Mouse (Mus musculus) G1E (cell line): ENCODE data around the gene Cop1. TPM values are rescaled to one million over a fixed set of nuclear protein-coding genes. Genes with fewer than 3 reads are reported as not detected.

Experiments used
- ATAC-seq: 2 replicates; pipeline ENCODE4 v1.8.0; 2016; ENCODE audit warnings: mild to moderate bottlenecking; ENCODE audit not compliant: insufficient number of reproducible peaks, poor library complexity, low FRiP score, severe bottlenecking; ENCODE audit errors: extremely low read depth
- DNase-seq: peaks from one replicate; pipeline ENCODE4 v3.0.0; 2012; ENCODE audit warnings: low spot score
- H3K27me3 ChIP-seq: 2 replicates; pipeline ENCODE4 v1.6.1; 2012; ENCODE audit warnings: mild to moderate bottlenecking, low read length, inconsistent platforms; ENCODE audit not compliant: insufficient read depth
- H3K36me3 ChIP-seq: replicated peaks from 2 replicates; pipeline ENCODE3; 2012; ENCODE audit warnings: mild to moderate bottlenecking, inconsistent platforms
- H3K4me1 ChIP-seq: 2 replicates; pipeline ENCODE4 v1.6.1; 2012; ENCODE audit warnings: low read depth, low read length, inconsistent platforms, mixed read lengths; ENCODE audit not compliant: insufficient read depth
- H3K4me3 ChIP-seq: 2 replicates; pipeline ENCODE4 v1.5.1; 2012; ENCODE audit warnings: low read depth, mild to moderate bottlenecking, inconsistent platforms, low read length, moderate library complexity, mixed read lengths
- H3K9me3 ChIP-seq: replicated peaks from 2 replicates; pipeline ENCODE4 v1.6.1; 2012; ENCODE audit warnings: inconsistent platforms
- CTCF ChIP-seq: IDR thresholded peaks from 2 replicates; pipeline ENCODE4 v1.5.1; 2012; ENCODE audit warnings: low read depth, low read length, inconsistent platforms, mixed read lengths
- GATA1 ChIP-seq: IDR thresholded peaks from 2 replicates; pipeline ENCODE4 v1.6.1; 2012; ENCODE audit warnings: borderline replicate concordance, low read length, inconsistent platforms, mixed read lengths
- GATA2 ChIP-seq: IDR thresholded peaks from 2 replicates; pipeline ENCODE4 v1.6.1; 2012; ENCODE audit warnings: low read depth, low read length, inconsistent platforms, borderline replicate concordance
- POLR2AphosphoS5 ChIP-seq: IDR thresholded peaks from 2 replicates; pipeline ENCODE4 v1.6.1; 2012; ENCODE audit warnings: low read depth, low read length, inconsistent platforms; ENCODE audit not compliant: insufficient replicate concordance
- TAL1 ChIP-seq: conservative IDR thresholded peaks from 2 replicates; pipeline ENCODE4 v1.6.1; 2012; ENCODE audit warnings: low read depth, low read length, inconsistent platforms, mixed read lengths
- polyA plus RNA-seq: library from polyadenylated mRNA; stranded (reverse); fragments of >175 nt; gene quantifications from 2 replicates; pipeline ENCODE4 v1.2.3, GENCODE M21; 2012
- total RNA-seq, 2 experiments: library from RNA; stranded (forward) in 1 of 2; stranded (reverse) in 1 of 2; fragments of 200-1000 nt in 1 of 2; fragments of >200 nt in 1 of 2; fragmentation: Nextera tagmentation in 1 of 2; gene quantifications; 2 replicates each; pipeline ENCODE4 v1.2.3; 2014 to 2017

The Cop1 gene
- total and polyA plus RNA-seq, 3 experiments, result 38.1 to 160 (median 121) TPM

DNA sequence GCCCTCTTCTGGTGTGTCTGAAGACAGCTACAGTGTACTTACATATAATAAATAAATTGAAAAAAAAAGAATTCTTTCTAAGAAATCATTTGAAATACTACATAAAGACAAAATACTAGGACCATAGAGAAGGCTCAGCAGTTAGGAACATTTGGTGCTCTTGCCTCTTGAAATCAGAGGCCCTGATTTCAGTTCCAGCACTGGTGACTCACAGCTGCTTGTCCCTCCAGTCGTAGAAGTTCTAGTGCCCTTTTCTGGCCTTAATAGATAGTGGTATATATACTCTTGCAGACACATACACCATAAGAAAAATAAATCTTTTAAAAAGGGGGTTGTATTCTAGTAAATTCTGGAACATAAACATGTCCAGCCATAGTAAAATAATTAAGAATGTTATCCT, 48.0 kb downstream of the Cop1 start:
- ATAC-seq (no peak), DNase-seq (no peak)
- Histone ChIP-seq H3K36me3 (peaks cover 44% of the 10 kb centered on the region), H3K4me3 (no peak overlapping the region), H3K4me1 (no peaks in the 10 kb centered on the region), H3K9me3 (no peaks in the 10 kb centered on the region), H3K27me3 (no peaks in the 10 kb centered on the region)
- TF ChIP-seq TAL1 (no peak), GATA1 (no peak), CTCF (no peak), GATA2 (no peak), POLR2AphosphoS5 (no peak)

- Histone ChIP-seq H3K9me3 (no peaks in the 10 kb centered on the region), H3K4me1 (no peaks in the 10 kb centered on the region), H3K4me3 (no peak overlapping the region), H3K36me3 (peaks cover 46% of the 10 kb centered on the region), H3K27me3 (no peaks in the 10 kb centered on the region)
- no peak for TF ChIP-seq GATA2
- no peak for TF ChIP-seq POLR2AphosphoS5
- TF ChIP-seq CTCF, result no peak
- no peak for TF ChIP-seq GATA1
- no peak for TF ChIP-seq TAL1
- ATAC-seq (no peak), DNase-seq (no peak)
Observed at GRCm38 (mm10) chr1:159281861-159282260, 49.7 kb downstream of the Cop1 start.

GRCm38 (mm10) chr1:159286833-159287232, 54.7 kb downstream of the Cop1 start:
- Histone ChIP-seq H3K36me3 (peaks cover 34% of the 10 kb centered on the region), H3K9me3 (no peaks in the 10 kb centered on the region), H3K4me1 (no peaks in the 10 kb centered on the region), H3K27me3 (no peaks in the 10 kb centered on the region), H3K4me3 (no peak overlapping the region)
- ATAC-seq, result no peak
- DNase-seq, result no peak
- TF ChIP-seq CTCF, result no peak
- no peak for TF ChIP-seq GATA1
- no peak for TF ChIP-seq GATA2
- no peak for TF ChIP-seq POLR2AphosphoS5
- no peak for TF ChIP-seq TAL1

GRCm38 (mm10) chr1:159290219-159290618, 58.1 kb downstream of the Cop1 start:
- Histone ChIP-seq H3K36me3 (peaks cover 42% of the 10 kb centered on the region), H3K9me3 (no peaks in the 10 kb centered on the region), H3K4me1 (no peaks in the 10 kb centered on the region), H3K27me3 (no peaks in the 10 kb centered on the region), H3K4me3 (no peak overlapping the region)
- DNase-seq (no peak), ATAC-seq (no peak)
- TF ChIP-seq GATA1 (no peak), GATA2 (no peak), CTCF (no peak), POLR2AphosphoS5 (no peak), TAL1 (no peak)

DNA sequence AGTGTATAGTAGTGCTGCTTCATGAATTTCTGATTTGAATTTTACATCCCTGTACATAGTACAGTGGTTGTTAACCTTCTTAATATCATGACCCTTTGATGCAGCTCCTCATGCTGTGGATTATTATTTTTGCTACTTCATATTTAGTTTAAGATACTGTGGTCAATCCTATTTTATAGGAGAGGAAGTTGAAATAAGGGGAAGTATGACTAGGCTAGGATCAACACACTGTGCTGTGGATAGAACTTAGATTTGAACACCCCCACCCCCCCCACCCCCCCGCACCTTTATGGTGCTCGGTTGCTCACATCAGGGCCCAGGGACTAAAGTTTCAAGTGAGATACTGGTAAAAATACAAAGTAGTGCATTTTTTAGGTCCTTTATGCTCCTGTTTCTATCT, 58.7 kb downstream of the Cop1 start:
- Histone ChIP-seq H3K4me1 (no peaks in the 10 kb centered on the region), H3K27me3 (no peaks in the 10 kb centered on the region), H3K4me3 (no peak overlapping the region), H3K36me3 (peaks cover 41% of the 10 kb centered on the region), H3K9me3 (no peaks in the 10 kb centered on the region)
- DNase-seq (no peak), ATAC-seq (peak; percentile 28; the same call in 1 of the 2 replicates)
- TF ChIP-seq CTCF (no peak), POLR2AphosphoS5 (no peak), GATA2 (no peak), GATA1 (no peak), TAL1 (no peak)

DNA sequence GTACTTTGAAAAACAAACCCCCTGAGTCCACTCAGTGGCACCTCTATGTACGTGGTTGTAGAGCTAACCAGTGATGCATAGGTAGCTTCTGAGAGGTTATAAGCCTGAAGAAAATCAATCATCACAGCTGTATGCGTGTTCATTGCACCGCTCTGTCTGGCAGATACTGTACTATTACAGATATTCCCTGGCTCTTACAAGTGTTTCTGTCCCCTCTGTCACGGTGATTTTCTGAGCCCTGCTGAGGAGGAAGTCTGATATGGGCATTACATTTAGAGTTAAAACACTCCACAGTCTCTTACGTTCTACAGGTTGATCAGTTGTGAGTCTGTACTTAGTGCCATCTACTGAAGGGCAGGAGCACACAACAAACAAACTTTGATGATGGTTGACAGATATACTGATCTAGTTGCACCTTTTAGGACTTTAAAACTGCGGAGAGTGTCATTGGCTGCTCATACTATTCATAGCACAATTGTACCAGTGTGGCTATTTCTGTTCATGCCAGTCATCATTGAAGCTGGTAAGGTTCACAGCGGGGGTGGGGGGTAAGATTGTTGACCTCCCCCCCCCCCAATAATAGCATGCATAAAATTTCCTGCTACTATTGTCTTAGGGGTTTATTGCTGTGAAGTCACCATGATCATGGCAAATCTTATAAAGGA, 69.4 kb downstream of the Cop1 start:
- H3K4me1 ChIP-seq, result no peaks in the 10 kb centered on the region
- TF ChIP-seq CTCF (no peak), POLR2AphosphoS5 (no peak), GATA1 (no peak), GATA2 (no peak), TAL1 (no peak)
- H3K36me3 ChIP-seq, result peaks cover 22% of the 10 kb centered on the region
- no peaks in the 10 kb centered on the region for H3K9me3 ChIP-seq
- H3K4me3 ChIP-seq, result no peak overlapping the region
- no peaks in the 10 kb centered on the region for H3K27me3 ChIP-seq
- no peak for ATAC-seq
- no peak for DNase-seq
